Mouse (Mus musculus): ENCODE data around the gene Wdr95.

Wdr95 gene

DNA sequence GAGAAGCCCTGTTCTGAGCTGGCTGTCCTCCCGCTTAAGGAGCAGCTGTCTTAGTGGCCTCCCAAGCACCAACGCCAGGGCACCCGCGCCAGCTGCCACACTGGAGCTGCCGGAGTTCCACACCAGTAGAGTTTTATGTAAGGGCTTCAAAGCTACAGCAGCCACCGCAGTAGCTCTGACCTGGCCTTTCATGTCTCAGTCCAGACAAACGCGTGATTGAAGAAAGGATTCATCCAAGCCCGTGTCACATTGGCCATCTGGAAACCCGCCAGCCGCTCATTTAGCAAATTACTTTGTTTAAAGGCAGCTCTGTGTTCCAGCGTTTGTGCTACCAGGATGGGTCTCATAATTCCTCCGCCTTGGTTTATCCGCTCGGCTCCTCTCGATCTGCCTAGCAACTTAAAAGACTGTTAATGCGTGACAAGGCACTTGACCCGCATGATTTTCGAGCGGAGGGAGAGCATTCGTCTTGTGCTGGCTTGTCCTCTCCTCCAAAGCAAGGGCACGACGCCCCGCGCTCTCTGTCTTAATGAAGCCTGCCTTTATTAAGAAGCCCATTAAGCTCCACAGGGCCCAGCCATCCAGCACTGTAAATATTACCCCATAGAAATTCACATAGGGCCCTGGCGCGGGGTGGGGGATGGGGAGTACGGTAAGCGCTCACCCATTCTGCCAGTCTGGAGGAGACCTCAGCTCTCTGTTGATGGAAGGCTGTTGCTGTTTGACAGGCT, at the start of gene Wdr95:
TSS of gene Wdr95 (plus strand) at position 681 of the 731 bp plus-strand sequence.
- DNase-seq (ENCODE audit: low read depth, low spot score) = no peak

DNA sequence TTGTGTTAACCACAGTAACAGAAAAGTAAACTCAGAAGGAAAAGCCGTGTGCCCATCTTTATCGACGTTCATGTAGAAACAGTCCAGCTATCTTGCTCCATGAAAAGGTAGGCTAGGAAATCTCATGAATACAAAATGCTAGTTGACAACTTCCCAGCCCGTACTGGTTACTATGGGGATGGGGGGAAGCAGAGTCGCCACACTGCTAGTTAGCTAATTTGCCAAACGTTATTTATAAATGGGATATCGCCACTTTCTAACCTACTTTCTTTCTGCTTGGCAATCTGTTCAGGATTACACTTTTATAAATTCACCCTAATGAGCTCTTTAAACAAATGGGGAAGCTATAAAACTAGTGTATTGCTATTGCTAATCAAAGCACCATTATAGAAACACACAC, 46.6 kb upstream of the Wdr95 start:
- DNase-seq (ENCODE audit: low read depth, low spot score) = no peak

DNA sequence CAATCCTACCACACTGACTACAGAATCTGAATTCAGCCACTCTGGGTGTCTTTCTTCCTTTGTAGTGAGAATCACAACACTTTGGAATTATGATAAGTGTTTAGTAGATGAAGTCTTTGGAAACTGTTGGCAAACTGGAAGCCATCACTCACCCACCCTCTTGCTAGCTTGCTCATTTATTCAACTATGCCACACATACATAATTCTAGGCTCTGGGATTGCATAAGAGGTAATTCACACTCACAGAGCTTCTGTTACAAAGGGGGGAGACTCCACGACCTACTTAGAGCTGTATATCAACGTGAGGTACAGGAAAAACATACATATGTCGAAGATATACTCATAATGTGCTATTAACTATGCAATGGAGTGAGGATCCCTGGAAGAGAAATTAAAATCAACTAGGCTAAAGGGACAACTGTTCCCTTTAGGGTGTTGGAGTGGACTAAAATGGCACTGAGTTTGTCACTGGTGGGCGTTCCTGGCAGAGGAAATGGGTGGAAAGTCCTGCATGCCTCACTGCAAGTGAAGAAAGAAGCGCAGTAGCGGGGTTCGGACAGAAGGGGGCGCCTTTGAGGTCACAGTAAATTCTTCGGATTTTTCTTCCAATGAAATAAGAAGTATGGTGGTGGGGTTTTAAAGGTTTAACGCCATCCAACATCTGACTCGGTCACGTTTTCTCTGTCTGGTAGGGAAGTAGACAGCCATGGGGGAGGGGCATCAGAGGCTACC, 45.0 kb upstream of the Wdr95 start:
- DNase-seq (ENCODE audit: low read depth, low spot score) = peak; percentile 48

DNA sequence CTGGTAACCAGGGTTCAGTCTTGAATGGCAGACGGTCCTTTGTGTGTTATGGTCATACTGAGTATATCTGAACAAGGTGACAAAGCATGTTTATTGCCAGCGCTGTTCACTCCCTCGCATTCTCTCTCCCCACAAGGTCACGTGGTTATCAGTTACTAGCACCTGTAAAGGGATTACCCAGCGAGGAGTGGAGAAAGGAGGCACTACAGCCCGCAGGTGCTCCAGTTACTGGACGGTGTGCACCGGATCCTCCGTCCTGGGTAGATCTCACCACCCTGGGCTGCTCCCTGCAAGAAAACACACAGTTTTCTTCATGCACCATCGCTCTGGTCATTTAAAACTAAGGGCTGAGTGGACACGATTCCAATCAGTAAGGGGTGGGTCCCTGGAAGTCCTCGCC, 44.2 kb upstream of the Wdr95 start:
- no peak for DNase-seq (ENCODE audit: low read depth, low spot score)

DNA sequence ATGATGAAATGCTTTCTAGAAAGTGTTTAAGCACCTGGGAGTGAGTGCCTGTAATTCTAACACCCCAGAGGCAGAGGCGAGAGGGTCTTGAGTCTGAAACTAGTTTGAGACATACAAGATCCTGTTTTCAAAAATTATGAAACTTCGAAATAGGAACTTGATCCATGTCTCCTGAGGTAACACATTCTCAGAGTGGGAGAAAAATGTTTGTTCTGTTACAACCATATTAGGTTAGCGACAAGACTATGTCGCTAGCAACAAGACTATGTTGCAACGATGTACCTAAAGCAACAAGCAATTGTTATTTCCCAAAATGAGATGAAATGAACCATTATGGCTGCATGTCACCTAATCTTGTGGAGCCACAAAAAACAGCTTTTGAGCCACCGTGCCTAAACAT, 43.0 kb upstream of the Wdr95 start:
- DNase-seq (ENCODE audit: low read depth, low spot score) = no peak

DNA sequence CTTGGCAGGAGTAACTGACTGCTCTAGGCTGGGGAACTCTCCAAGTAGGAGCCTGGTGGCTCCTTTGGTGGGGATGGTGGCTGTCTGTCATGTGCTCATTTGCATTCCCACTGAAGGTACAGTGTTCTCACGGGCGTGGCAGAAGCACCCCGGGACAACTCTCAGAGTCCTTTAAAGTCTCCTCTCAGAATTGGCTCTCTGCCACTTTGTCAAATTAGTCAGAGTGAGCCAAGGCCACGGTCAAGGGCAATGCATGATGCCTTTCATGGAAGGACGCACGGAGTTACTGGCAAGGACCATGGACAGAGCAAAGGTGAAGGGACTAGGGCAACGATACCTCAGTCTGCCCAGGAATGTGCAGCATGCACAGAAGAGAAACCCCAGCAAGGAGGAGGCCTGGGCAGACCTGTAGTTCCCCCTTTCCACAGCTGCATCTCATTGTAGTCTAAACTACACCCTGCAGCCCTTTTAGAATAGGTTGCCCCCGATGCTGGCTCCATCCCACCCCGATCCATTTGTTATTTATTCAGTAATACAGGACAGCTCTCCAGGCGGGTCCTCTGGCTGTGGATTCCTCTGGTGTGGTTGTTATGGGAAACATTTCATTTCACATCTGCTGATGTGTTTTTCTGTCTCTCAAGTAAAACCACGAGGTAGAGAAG, 40.0 kb upstream of the Wdr95 start:
- no peak for DNase-seq (ENCODE audit: low read depth, low spot score)

DNA sequence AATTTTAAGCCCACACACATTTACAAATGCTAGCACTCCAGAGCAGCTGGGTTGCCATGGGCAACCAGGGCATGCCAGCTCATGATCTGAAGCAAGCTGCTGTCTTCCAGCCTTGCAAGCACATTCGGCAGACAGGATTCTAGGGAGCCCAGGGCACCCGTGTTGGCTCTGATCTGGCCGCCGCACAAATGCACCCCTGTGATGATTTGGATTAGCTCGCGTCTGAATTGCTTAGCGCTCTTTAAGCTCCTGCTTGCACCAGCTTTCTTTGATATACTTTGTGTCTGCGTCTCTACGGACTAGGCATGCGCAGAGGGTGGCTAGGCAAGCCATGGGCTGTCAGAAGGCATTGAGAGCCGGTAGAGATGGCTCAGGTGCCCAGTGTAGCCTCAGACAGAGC, 39.3 kb upstream of the Wdr95 start:
- DNase-seq (ENCODE audit: low read depth, low spot score) = no peak

DNA sequence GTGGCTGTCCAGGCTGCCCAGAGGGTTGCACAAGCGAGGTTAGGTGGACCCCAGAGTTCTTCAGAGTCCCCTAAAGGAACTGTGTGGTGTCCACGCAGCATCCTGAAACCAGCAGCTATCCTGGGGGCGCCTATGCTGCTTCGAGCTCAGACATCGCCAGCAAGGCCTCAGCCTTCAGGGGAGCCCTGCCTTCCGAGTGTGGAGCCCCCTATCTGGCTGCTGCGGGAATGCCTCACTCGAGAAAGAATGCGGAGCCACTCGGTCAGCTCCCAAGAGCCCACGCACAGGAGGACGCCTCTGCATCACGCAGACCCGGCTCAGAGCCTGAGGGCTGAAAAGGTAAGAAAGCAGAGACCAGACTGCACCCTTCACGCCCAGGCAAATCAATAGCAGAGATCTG, 38.2 kb upstream of the Wdr95 start:
- DNase-seq (ENCODE audit: low read depth, low spot score) = no peak

DNA sequence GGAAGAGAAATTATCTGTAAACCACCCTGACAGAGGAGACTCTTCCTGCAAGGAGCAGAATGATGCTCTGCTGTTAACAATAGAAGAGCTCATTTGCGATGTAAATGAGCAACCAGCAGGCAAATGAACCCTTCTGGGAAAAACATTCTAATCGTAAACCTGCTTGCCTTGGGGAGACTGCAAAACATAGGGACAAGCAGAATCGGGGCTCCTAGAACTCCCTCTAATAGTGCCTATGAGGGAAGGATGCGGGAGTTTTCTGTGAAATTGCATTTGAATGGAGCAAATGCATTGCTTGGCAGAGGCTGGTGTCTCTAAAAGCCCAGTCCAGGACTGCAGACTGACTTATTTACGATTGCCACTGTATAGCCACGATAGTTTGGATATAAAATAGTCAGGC, 32.8 kb upstream of the Wdr95 start:
- no peak for DNase-seq (ENCODE audit: low read depth, low spot score)

DNA sequence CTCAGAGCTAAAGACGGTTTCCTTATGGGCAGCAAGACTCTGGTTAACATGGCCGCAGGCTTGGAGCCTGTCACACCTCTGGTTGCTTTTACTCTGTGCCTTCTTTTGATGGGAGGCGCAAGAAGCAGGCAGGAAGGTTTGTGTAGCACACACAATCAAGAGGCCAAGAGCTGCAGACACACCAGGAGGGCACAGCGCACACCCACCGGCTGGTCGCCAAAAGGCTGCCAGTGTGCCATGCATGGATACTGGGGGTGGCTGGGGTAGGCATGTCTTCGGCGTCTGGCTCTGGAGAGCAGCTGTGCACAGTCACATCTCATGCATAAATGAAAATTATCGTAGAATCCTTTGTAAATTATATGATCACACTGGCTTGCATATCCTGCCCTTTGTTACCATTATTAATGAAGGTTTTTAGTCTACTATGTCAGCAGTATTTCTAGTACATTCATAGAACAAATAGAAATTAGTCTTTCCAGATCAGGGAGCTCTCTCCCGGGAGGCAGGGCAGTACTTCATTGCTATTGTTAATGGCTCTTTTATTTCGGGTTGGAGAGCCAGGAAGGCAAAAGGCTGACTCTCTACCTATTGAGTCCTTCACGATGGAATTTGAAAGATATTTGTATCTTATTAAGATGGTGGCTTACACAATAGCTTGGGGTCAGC, 31.9 kb upstream of the Wdr95 start:
- no peak for DNase-seq (ENCODE audit: low read depth, low spot score)

DNA sequence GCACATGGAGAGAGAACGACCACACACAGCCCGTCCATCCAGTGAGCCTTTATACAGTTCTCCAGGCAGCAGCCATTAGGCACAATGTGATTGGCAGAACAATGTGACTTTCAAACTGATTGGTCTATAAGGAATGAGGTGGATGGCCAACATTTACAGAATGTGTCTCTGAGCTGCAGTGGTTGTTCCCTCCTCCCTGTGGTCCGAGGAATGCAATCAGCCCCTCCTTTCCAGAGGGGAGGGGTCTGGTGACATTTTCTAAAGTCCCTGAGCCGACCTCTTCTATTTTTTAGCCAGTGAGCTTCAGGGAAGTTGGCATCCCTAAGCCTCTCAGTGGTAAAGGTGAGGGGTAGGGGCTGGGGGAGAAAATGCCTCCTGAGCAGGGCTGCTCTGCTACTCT, 28.5 kb upstream of the Wdr95 start:
- no peak for DNase-seq (ENCODE audit: low read depth, low spot score)

DNA sequence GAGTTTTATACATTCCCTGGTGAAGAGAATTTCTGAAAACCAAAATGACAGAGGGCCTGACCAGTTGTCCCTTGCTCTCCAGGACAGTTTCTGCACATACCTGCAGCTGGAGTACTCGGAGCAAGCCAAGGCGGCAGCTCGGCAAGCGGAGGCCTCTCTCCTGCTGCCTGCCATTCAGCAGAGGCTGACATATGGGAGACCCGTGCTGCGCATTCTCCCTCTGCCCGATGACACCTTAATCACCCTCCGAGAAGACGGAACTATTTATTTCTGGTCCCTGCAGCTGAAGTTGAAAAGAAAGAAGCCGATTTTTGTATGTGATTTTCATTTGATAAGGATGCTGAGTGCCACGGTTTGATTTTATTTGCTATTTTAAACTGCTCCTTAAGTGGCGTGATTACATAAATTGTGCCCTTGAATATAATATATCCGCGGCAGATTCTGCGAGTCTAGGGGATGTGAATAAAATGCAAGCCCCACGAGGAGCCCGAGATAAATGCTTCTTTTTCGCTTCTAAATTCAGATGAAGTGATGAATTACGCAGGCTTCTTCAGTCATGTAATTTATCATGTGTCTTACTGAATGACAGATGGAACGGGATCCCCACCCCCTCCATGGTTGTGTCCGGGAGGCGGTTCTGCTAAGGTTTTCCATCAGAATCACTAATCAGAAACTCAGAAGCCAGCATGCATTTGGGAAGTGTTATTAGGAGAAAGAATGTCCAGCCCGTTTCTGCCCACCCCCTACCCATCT, 24.9 kb upstream of the Wdr95 start:
- no peak for DNase-seq (ENCODE audit: low read depth, low spot score)

DNA sequence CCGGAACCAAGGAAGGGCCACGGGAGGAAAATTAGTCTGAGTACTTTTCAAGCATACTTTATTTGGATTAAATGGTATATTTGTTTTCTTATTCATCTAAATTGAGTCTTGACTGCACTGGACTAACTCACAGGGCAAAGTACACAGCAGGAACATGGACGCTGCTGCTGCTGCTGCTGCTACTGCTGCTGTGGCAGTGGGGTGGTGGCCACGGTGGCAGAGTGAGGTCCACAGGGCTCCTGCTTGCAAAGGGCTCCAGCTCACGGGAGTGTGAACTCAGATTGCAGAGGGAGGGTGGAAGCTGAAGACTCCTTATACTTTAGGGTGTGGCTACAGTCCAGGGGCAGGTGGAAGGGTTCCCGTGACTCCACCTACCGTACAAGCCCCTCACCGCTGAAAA, 23.5 kb upstream of the Wdr95 start:
- no peak for DNase-seq (ENCODE audit: low read depth, low spot score)

DNA sequence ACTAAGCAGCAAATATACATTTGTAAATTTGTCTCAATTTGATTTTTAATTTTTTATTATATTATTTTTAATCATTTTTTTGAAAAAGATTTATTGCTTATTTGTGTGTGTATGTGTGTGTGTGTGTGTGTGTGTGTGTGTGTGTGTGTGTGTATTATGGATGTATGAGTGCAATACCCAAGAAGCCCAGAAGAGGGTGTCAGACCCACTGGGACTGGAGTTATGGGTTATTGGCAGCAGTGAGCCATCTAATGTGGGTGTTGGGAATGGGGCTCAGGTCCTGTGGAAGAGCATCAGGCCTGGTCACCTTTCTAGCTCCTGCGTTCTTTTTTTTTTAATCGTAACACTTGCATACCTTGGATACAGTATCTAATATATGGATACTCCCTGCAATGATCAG, 22.4 kb upstream of the Wdr95 start:
- no peak for DNase-seq (ENCODE audit: low read depth, low spot score)

DNA sequence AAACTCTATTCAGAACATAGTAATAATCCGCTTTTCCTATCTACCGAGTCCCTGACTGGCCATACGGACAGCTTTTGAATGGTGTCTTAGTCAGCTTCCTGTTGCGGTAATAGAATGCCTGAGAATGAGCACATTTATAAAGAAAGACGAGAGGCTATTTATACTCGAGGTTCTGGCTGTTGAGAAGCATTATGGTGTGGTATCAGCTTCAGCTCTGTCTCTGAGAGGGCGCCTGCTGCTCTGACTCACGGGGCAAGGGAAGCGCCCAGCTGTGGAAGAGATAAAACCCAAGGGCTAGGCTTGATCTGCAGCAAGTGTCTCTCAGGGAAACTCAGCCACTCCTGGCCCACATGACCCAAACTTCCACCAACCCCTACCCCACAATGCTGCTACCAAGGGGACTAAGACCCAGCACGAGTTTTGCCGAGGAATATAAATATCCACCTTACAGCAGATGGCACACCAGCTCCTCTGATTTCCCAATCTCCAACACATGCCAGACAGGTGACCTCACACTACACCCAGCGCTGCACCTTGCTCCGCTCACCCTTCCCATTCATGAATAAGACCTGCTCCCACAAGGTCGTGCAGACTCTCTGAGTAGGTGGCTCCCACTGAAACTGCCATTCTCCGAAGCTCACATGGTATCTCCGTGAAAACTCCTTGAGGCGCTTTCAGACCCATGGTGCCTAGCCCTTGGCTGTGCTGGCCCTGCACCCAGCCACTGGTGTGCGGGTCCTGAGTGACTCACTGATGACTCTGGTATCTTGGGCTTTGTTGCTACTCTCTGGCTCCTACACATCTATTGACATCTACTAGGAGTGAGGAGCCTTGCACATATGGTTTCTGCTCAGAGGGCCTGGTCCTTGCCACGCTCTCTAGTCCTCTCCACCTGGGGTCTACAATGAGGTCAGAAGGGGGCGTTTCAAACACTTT, 20.1 kb upstream of the Wdr95 start:
- DNase-seq (ENCODE audit: low read depth, low spot score) = no peak

DNA sequence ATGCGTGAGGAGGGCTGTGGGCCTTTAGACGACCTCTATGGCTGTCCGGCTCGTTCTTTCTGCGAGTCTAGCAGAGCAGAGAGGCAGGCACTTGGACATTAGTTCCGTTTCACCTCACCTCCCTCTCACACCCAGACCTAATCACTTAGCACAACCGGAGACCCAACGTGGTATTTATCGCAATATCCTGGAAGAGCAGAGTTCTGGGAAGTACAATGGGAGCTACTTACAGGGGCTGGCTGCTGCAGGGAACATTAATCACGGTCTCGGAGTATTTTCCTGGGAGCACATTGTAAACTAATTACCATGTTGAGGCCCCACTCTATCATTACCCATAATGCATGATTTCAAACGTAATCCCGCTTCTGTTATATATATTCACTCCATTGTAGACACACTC, 18.2 kb upstream of the Wdr95 start:
- DNase-seq (ENCODE audit: low read depth, low spot score) = no peak

DNA sequence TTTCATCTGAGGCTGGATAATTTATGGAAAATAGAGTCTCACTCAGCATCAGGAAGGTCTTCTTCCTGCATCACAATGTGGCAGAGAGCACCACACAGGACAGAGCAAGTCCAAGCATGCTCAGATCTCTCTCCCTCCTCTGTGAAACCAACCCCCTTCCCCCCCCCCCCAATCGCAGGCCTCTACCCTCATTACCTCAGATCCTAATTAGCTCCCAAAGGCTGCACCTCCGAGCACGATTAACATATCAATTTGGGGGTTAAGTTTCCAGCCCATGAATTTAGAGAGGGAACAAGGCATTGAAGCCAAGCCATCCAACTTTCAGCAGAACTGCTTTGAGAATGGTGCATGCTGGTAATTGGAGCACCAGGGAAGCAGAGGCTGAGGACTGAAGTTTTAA, 15.8 kb upstream of the Wdr95 start:
- no peak for DNase-seq (ENCODE audit: low read depth, low spot score)

DNA sequence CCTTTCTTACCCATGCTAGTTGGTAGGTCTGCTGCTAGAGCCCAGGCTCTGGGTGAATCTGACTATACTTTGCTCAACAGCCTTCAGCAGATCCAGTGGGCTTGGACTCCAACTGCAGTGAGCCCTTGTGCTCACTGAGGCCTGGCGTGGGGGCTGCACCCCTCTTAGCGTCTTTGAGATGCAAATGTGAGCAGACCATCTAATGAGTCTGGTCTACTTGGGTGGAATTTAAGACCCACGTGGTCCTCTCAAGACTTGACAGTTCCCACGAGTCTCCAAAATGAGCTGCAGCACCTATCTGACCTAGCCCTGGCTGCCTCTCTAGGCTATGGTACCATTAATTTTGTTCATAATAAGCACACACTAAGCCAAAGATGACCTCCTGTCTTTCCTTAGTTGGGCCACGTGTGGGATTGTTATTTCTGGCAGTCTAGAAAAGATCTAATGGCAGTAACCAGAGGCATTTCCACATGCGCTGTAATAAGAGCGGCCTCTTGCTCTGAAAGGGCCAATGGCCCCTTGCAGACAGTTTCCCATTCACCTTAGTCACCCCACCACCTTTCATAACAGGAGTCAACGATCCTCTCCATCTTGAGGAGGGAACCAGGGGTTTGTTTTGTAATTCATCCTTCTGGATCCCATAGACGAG, 14.9 kb upstream of the Wdr95 start:
- DNase-seq (ENCODE audit: low read depth, low spot score) = no peak

DNA sequence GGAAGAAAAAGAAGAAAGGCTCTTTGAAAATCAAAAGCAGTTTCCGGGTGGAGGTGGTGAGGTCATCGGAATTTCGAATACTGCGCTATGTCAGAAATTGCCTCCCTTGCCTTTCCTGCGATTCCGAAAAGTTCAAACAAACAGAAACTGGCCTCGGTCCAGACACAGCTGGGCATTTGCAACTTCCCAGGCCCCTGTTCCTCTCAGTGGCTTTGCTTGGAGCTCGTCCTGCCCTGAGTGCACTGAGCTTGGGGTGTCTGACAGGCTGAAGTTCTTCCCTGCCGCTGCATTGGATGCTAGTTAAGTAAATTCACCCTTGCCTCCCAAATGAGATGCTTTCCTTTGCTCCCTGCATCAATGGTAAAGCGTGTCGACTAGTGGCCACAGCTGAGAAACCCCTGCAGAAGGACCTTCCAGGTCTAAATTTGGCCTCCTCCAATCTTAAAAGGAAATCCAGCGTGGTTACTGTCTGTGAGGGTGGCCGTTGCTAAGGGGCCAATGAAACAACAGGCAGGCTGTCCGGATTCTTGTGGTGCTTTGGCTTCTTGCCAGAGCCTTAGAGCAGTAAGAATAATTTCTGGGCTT, 14.3 kb upstream of the Wdr95 start:
- no peak for DNase-seq (ENCODE audit: low read depth, low spot score)

DNA sequence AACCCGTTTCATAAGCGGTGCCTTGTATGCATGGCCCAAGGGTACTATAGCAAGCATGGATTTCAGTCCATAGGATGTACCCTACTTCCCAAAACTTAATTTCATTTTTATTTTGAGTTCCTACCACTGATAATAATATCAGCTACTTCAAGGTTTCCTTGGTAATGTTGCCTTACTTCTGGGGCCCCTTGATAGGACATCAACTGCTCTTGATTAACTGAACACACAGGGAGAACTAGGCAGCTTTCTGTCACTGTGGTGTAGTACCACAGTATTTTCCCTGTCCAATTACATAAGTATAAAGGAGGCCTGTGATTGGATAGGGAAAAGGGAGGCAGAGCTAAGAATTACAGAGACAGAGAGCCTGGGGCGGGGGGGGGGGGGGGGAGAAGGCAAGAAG, 13.6 kb upstream of the Wdr95 start:
- no peak for DNase-seq (ENCODE audit: low read depth, low spot score)

Data from CD4-positive, CD25-positive, alpha-beta regulatory T cell, adult 2 months (primary cell).